Mouse (Mus musculus) embryonic facial prominence, embryonic 11.5 days (tissue): Measurements from ENCODE around the gene Rbm47. TPM values are rescaled to one million over a fixed set of nuclear protein-coding genes. Genes with fewer than 3 reads are reported as not detected.

ENCODE experiments used
- ATAC-seq: fragments of 200-750 bp; cut with Nextera tagmentation; replicated peaks from 2 replicates; pipeline ENCODE4 v1.8.0; 2017; ENCODE audit warnings: low read depth; ENCODE audit not compliant: insufficient number of reproducible peaks, low FRiP score, low TSS enrichment
- DNase-seq: peaks from one replicate; pipeline ENCODE4 v3.0.0-alpha.2; 2015; ENCODE audit warnings: low spot score
- H3K27ac ChIP-seq: fragments of 300-500 bp; sonication (generic); replicated peaks from 2 replicates; pipeline ENCODE4 v1.5.1; 2014; ENCODE audit warnings: mild to moderate bottlenecking, low read depth, low read length, control low read depth
- H3K27me3 ChIP-seq: fragments of 300-500 bp; sonication (generic); 2 replicates; pipeline ENCODE4 v1.6.1; 2014; ENCODE audit warnings: mild to moderate bottlenecking, low read length, moderate library complexity, mixed read lengths; ENCODE audit not compliant: control insufficient read depth, insufficient read depth
- H3K36me3 ChIP-seq: fragments of 300-500 bp; sonication (generic); replicated peaks from 2 replicates; pipeline ENCODE4 v1.6.1; 2014; ENCODE audit warnings: low read depth, mild to moderate bottlenecking, low read length, moderate library complexity, mixed read lengths; ENCODE audit not compliant: control insufficient read depth, insufficient read depth
- H3K4me1 ChIP-seq: fragments of 300-500 bp; sonication (generic); 2 replicates; pipeline ENCODE4 v1.6.1; 2014; ENCODE audit warnings: low read length, mixed read lengths; ENCODE audit not compliant: control insufficient read depth, insufficient read depth
- H3K4me2 ChIP-seq: fragments of 300-500 bp; sonication (generic); 2 replicates; pipeline ENCODE4 v1.6.1; 2014; ENCODE audit warnings: low read depth, mild to moderate bottlenecking, control low read depth, low read length, moderate library complexity
- H3K4me3 ChIP-seq: fragments of 300-500 bp; sonication (generic); 2 replicates; pipeline ENCODE4 v1.5.1; 2014; ENCODE audit warnings: low read depth, low read length, control low read depth
- H3K9ac ChIP-seq: fragments of 300-500 bp; sonication (generic); replicated peaks from 2 replicates; pipeline ENCODE4 v1.6.1; 2014; ENCODE audit warnings: mild to moderate bottlenecking, control low read depth, low read length
- H3K9me3 ChIP-seq: fragments of 300-500 bp; sonication (generic); replicated peaks from 2 replicates; pipeline ENCODE4 v1.6.1; 2016; ENCODE audit warnings: mild to moderate bottlenecking, low read length, inconsistent platforms, mixed read lengths; ENCODE audit not compliant: control insufficient read depth
- WGBS: fragments of 180-500 bp; shearing (Covaris S2); extraction: QIAGEN DNeasy Blood & Tissue Kit; methylation state at CpG from one replicate; pipeline ENCODE4 v1.1.7; 2014; 5-methylcytosine and 5-hydroxymethylcytosine counted together
- polyA plus RNA-seq: library from polyadenylated mRNA; unstranded; fragments of >200 nt; fragmentation: Nextera tagmentation; extraction: Ambion mirVana; gene quantifications from 2 replicates; pipeline ENCODE4 v1.2.1, GENCODE M21; 2014

Gene Rbm47
- polyA plus RNA-seq, 1 experiment from 2014 or later = 2.9 TPM

GRCm38 (mm10) chr5:66101577-66101976 lies 71.3 kb downstream of the Rbm47 start:
- Histone ChIP-seq H3K27ac (no peak overlapping the region), H3K4me1 (no peaks in the 10 kb centered on the region), H3K4me3 (no peak overlapping the region), H3K9ac (no peak overlapping the region), H3K36me3 (no peaks in the 10 kb centered on the region), H3K4me2 (no peak overlapping the region), H3K9me3 (no peaks in the 10 kb centered on the region), H3K27me3 (no peaks in the 10 kb centered on the region)
- ATAC-seq (no peak), DNase-seq (no peak)
- WGBS = 73% methylated on average over 3 of the region's 3 CpGs

DNA sequence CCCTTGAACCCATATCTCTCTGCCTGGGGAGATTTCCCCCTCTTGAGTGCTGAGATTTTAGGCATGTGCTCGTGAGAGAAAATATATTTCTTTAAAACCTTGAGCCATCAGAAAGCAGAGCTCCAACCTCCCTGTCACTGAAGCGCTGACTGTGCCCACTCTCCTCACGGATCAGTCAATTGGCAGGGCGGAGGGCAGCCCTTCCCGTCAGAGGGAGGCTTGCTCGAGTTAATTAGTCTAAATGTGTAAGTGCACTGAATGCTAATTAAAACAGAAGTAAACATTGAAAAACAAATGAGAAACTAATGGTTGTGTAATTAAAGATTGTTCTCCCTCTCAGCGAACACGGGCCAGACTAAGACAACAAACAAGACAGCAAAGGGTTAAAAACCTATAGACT lies 72.6 kb downstream of the Rbm47 start:
- no peak overlapping the region for H3K4me2 ChIP-seq
- H3K9ac ChIP-seq = no peak overlapping the region
- DNase-seq (no peak), ATAC-seq (no peak)
- H3K36me3 ChIP-seq = no peaks in the 10 kb centered on the region
- no peaks in the 10 kb centered on the region for H3K9me3 ChIP-seq
- no peak overlapping the region for H3K27ac ChIP-seq
- H3K27me3 ChIP-seq = no peaks in the 10 kb centered on the region
- WGBS = 77% methylated on average over 8 of the region's 8 CpGs
- no peak overlapping the region for H3K4me3 ChIP-seq
- no peaks in the 10 kb centered on the region for H3K4me1 ChIP-seq

DNA sequence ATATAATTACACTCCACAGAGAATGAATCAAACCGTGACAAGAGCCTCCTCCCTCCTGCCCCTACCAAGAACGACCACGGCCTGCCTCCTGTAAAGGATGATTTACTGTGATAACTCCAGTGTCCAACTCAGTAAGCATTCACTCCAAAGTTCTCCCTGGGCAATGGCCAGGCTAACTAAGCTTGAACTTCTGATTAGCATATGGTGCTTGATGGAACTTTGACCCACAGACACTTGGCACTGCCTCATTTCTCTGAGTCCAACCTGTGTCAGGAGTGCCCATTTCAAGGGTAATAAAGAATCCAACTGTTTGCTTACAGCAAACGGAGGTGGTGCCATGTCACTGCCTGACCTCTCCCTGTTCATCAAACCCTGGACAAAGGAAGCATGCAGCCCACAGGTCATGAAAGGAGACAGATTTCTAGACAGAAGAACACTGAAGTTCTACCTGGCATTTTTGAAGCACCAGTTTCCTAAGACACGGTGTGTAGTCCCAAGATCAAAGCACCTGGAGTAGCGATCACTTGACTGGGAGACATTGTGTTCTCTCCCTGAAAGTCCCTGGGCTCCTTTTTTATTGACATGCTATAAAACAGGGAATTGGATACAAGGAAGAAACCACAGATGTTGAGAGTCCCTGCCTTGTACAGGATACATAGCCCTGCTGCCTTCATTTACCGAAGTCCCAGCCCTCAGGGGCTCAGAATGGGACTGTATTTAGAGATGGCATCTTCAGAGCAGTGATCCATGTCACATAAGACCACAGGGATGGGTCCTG lies 74.6 kb downstream of the Rbm47 start:
- Histone ChIP-seq H3K4me1 (no peaks in the 10 kb centered on the region), H3K9ac (no peak overlapping the region), H3K4me3 (no peak overlapping the region), H3K4me2 (no peak overlapping the region), H3K27ac (no peak overlapping the region), H3K36me3 (no peaks in the 10 kb centered on the region), H3K9me3 (no peaks in the 10 kb centered on the region), H3K27me3 (no peaks in the 10 kb centered on the region)
- DNase-seq = no peak
- 84% methylated on average over 7 of the region's 7 CpGs for WGBS
- no peak for ATAC-seq

- 86% methylated on average over 6 of the region's 6 CpGs for WGBS
- Histone ChIP-seq H3K9me3 (no peaks in the 10 kb centered on the region), H3K4me2 (no peak overlapping the region), H3K9ac (no peak overlapping the region), H3K27ac (no peak overlapping the region), H3K4me1 (no peaks in the 10 kb centered on the region), H3K4me3 (no peak overlapping the region), H3K27me3 (no peaks in the 10 kb centered on the region), H3K36me3 (no peaks in the 10 kb centered on the region)
- no peak for DNase-seq
- no peak for ATAC-seq
Measured at GRCm38 (mm10) chr5:66096081-66096480, 76.8 kb downstream of the Rbm47 start.

GRCm38 (mm10) chr5:66095166-66095565 lies 77.8 kb downstream of the Rbm47 start:
- no peak overlapping the region for H3K27ac ChIP-seq
- H3K9me3 ChIP-seq = no peaks in the 10 kb centered on the region
- H3K4me2 ChIP-seq = no peak overlapping the region
- H3K9ac ChIP-seq = no peak overlapping the region
- 59% methylated on average over 6 of the region's 6 CpGs for WGBS
- no peaks in the 10 kb centered on the region for H3K4me1 ChIP-seq
- no peak for DNase-seq
- no peak overlapping the region for H3K4me3 ChIP-seq
- no peaks in the 10 kb centered on the region for H3K36me3 ChIP-seq
- H3K27me3 ChIP-seq = no peaks in the 10 kb centered on the region
- ATAC-seq = no peak

DNA sequence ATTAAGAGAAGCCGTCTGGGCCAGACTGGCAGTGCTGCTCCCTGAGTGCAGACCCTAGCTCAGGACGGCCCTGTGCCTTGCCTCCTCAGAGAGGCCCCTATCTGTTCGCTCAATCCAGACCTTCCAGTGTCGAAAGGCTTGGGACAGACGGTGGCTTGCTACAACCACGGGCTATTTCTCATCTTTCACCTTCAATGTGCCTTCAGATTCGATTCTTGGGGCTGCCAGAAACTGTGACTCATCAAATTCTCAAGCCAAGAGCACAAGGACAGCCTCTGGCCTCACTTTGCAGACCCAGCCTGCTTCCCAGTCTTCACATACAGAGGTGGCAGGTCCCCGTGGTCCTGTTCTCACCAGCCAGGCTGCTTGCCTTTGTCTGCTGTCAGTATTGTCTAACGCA lies 82.9 kb downstream of the Rbm47 start:
- Histone ChIP-seq H3K4me2 (no peak overlapping the region), H3K36me3 (no peaks in the 10 kb centered on the region), H3K4me1 (no peaks in the 10 kb centered on the region), H3K4me3 (no peak overlapping the region), H3K27ac (no peak overlapping the region), H3K9ac (no peak overlapping the region), H3K27me3 (no peaks in the 10 kb centered on the region), H3K9me3 (no peaks in the 10 kb centered on the region)
- DNase-seq = no peak
- WGBS = 62% methylated on average over 9 of the region's 9 CpGs
- no peak for ATAC-seq

DNA sequence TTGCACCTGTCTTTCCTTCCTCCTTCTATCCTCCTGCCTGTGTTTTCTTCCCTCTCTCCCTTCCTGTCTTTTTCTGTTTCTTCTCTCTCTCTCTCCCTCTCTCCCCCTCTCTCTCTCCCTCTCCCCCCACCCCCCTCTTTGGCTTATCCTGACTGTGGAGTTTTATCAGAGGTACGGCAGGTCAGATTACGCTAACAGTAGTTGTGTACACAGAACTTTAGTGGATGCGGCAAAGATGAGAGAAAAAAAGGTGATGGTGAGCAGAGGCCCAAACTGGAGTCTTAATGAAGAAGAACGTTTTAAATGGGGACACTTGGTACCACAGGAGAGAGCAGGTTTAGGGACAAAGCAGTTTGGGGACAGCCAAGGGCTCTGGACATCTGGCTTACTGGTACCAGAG lies 83.3 kb downstream of the Rbm47 start:
- no peak for ATAC-seq
- no peaks in the 10 kb centered on the region for H3K36me3 ChIP-seq
- H3K4me1 ChIP-seq = no peaks in the 10 kb centered on the region
- 74% methylated on average over 4 of the region's 4 CpGs for WGBS
- no peaks in the 10 kb centered on the region for H3K9me3 ChIP-seq
- no peak overlapping the region for H3K4me2 ChIP-seq
- no peaks in the 10 kb centered on the region for H3K27me3 ChIP-seq
- H3K9ac ChIP-seq = no peak overlapping the region
- DNase-seq = no peak
- H3K27ac ChIP-seq = no peak overlapping the region
- no peak overlapping the region for H3K4me3 ChIP-seq

DNA sequence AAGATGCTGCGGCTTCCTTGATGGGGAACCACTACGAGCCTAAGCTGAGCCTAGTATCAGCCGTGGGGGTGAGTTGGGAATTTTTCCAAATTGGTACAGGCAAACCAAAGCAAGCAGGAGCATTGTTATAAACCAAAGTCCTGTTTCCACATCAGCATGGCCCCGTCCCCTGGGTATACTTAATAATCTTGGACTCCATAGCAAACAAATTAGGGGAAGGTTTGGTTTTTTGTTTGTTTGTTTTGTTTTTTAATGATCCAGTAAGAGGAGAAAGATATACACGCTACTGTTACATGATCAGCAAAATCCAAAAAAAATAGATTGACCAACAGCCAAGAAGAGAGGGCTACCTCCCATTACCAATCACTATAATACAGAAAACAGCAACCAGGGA lies 84.0 kb downstream of the Rbm47 start:
- ATAC-seq (no peak), DNase-seq (no peak)
- Histone ChIP-seq H3K36me3 (no peaks in the 10 kb centered on the region), H3K9me3 (no peaks in the 10 kb centered on the region), H3K9ac (no peak overlapping the region), H3K4me2 (no peak overlapping the region), H3K4me3 (no peak overlapping the region), H3K4me1 (no peaks in the 10 kb centered on the region), H3K27me3 (no peaks in the 10 kb centered on the region), H3K27ac (no peak overlapping the region)
- 87% methylated on average over 5 of the region's 5 CpGs for WGBS
